Mouse (Mus musculus) limb, embryonic 15.5 days (tissue): ENCODE results near the gene Cntnap1. TPM values are rescaled to one million over a fixed set of nuclear protein-coding genes. Genes with fewer than 3 reads are reported as not detected.

Experiments used
- ATAC-seq: fragments of 200-750 bp; cut with Nextera tagmentation; 2 replicates; pipeline ENCODE4 v1.8.0; 2017; ENCODE audit warnings: low read depth, moderate TSS enrichment; ENCODE audit not compliant: insufficient number of reproducible peaks, low FRiP score, low TSS enrichment
- H3K27ac ChIP-seq: fragments of 300-500 bp; sonication (generic); 2 replicates; pipeline ENCODE4 v1.5.1; 2015; ENCODE audit warnings: moderate library complexity, mild to moderate bottlenecking, inconsistent platforms
- H3K27me3 ChIP-seq: fragments of 300-500 bp; sonication (generic); 2 replicates; pipeline ENCODE4 v1.6.1; 2015; ENCODE audit warnings: inconsistent platforms
- H3K36me3 ChIP-seq: fragments of 300-500 bp; sonication (generic); 2 replicates; pipeline ENCODE4 v1.6.1; 2015; ENCODE audit warnings: inconsistent platforms
- H3K4me1 ChIP-seq: fragments of 300-500 bp; sonication (generic); 2 replicates; pipeline ENCODE4 v1.6.1; 2015; ENCODE audit warnings: inconsistent platforms
- H3K4me2 ChIP-seq: fragments of 300-500 bp; sonication (generic); 2 replicates; pipeline ENCODE4 v1.6.1; 2015; ENCODE audit warnings: mild to moderate bottlenecking, inconsistent platforms
- H3K4me3 ChIP-seq: fragments of 300-500 bp; sonication (generic); 2 replicates; pipeline ENCODE4 v1.5.1; 2015; ENCODE audit warnings: mild to moderate bottlenecking, inconsistent platforms
- H3K9ac ChIP-seq: fragments of 300-500 bp; sonication (generic); 2 replicates; pipeline ENCODE4 v1.6.1; 2015; ENCODE audit warnings: inconsistent platforms
- H3K9me3 ChIP-seq: fragments of 300-500 bp; sonication (generic); 2 replicates; pipeline ENCODE4 v1.6.1; 2016; ENCODE audit warnings: inconsistent platforms
- WGBS: fragments of 180-500 bp; shearing (Covaris S2); methylation state at CpG from one replicate; pipeline ENCODE4 v1.1.7; 2015; 5-methylcytosine and 5-hydroxymethylcytosine counted together
- polyA plus RNA-seq: library from polyadenylated mRNA; unstranded; fragments of >200 nt; fragmentation: Nextera tagmentation; extraction: Ambion mirVana; gene quantifications from 2 replicates; pipeline ENCODE4 v1.2.1, GENCODE M21; 2015

Cntnap1 gene
- polyA plus RNA-seq, 1 experiment from 2014 or later, result 1.4 TPM

DNA sequence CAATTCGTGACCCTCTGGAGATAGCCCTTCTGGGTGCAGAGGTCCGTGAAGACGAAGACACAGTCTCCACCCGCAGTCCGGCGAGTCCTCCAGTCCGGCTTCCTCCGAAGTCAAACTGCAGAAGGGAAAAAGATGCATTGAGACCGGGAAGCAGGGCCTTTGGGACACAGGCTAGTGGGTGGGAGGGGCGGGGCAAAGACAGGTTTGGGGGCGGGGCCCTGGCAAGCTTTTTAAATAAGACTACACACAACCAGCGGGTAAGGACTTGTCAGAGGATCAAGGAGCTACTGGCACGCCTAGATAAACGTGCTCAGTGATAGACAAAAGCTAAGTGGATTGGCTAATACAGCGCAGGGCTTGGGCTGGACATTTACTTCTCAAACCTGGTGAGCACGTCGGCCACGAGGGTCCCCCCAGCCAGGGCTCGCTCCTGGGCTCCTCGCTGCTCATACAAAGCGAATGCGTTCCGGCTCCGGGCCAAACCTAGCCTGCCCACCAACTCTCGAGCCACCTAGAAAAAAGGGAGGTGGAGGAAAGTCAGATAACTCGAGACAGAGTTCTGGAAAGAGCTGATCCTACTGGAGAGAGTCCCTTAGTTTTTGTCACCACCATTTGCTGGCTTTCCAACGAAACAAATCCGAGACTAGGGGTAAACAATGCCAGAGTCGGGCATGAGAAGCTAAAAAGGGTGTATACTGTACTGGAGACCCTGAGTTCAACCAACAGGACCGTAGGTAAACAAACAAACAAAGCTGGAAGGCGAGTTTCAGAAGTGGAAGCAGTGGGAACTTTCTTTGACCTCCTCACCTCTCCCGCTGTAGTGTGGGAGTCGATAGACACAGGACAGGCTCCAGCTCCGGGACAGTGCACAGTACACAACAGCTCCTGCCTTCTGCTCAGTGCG is 5.4 kb upstream of the Cntnap1 start:
- Histone ChIP-seq H3K36me3 (peaks cover 69% of the 10 kb centered on the region), H3K27me3 (peaks cover 84% of the 10 kb centered on the region), H3K9ac (no peak overlapping the region), H3K27ac (peak overlapping the region; percentile 61), H3K4me3 (peak overlapping the region; percentile 33; the same call in 1 of the 2 replicates), H3K4me1 (peaks cover 50% of the 10 kb centered on the region), H3K4me2 (no peak overlapping the region; the same call in 1 of the 2 replicates), H3K9me3 (no peaks in the 10 kb centered on the region)
- no peak for ATAC-seq
- WGBS, result 32% methylated on average over 35 of the region's 35 CpGs

DNA sequence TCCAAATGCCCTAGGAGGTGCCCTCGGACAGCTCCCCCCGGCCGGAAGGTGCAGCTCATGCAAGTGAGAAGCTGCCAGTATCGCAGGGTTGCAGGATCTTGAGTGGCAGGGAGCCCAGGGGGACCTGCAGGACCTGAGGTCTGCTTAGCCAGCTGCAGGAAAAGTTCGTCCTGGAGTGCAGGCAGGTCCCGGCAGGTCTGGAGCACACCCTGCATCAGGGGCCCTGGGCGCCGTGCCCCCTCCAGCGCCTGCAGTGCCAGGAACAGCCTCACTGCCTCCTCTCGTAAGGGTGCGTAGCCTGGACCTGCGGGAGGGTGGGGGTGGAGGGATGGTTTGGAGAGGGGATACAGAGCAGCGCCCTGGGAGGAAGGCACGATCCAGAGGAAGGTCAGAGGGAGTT is 4.0 kb upstream of the Cntnap1 start:
- ATAC-seq, result no peak
- peaks cover 86% of the 10 kb centered on the region for H3K27me3 ChIP-seq
- H3K4me3 ChIP-seq, result no peak overlapping the region
- H3K9ac ChIP-seq, result no peak overlapping the region
- H3K27ac ChIP-seq, result no peak overlapping the region
- no peaks in the 10 kb centered on the region for H3K9me3 ChIP-seq
- H3K4me1 ChIP-seq, result peaks cover 59% of the 10 kb centered on the region
- H3K4me2 ChIP-seq, result no peak overlapping the region
- peaks cover 66% of the 10 kb centered on the region for H3K36me3 ChIP-seq
- 55% methylated on average over 14 of the region's 14 CpGs for WGBS

GRCm38 (mm10) chr11:101167211-101167962 is 2.9 kb upstream of the Cntnap1 start:
- Histone ChIP-seq H3K9ac (no peak overlapping the region), H3K9me3 (no peaks in the 10 kb centered on the region), H3K36me3 (peaks cover 57% of the 10 kb centered on the region), H3K27ac (no peak overlapping the region), H3K4me3 (no peak overlapping the region), H3K4me2 (no peak overlapping the region), H3K4me1 (peaks cover 66% of the 10 kb centered on the region), H3K27me3 (peaks cover 77% of the 10 kb centered on the region)
- no peak for ATAC-seq
- 59% methylated on average over 19 of the region's 19 CpGs for WGBS

- H3K4me1 ChIP-seq, result peaks cover 66% of the 10 kb centered on the region
- peaks cover 72% of the 10 kb centered on the region for H3K27me3 ChIP-seq
- no peak overlapping the region for H3K4me2 ChIP-seq
- peaks cover 51% of the 10 kb centered on the region for H3K36me3 ChIP-seq
- ATAC-seq, result no peak
- H3K4me3 ChIP-seq, result 0 out of 2 replicates have a peak overlapping the region, but pooled peaks have one; percentile 73
- WGBS, result 57% methylated on average over 8 of the region's 8 CpGs
- H3K27ac ChIP-seq, result no peak overlapping the region
- H3K9me3 ChIP-seq, result no peaks in the 10 kb centered on the region
- no peak overlapping the region for H3K9ac ChIP-seq
Measured at GRCm38 (mm10) chr11:101167963-101168300, 2.4 kb upstream of the Cntnap1 start.

- H3K36me3 ChIP-seq, result peaks cover 47% of the 10 kb centered on the region
- peaks cover 70% of the 10 kb centered on the region for H3K27me3 ChIP-seq
- peak overlapping the region; percentile 89 for H3K4me2 ChIP-seq
- WGBS, result 65% methylated on average over 18 of the region's 18 CpGs
- H3K4me3 ChIP-seq, result peak overlapping the region; percentile 73; the same call in 1 of the 2 replicates
- peaks cover 68% of the 10 kb centered on the region for H3K4me1 ChIP-seq
- no peaks in the 10 kb centered on the region for H3K9me3 ChIP-seq
- H3K27ac ChIP-seq, result no peak overlapping the region
- no peak overlapping the region for H3K9ac ChIP-seq
- ATAC-seq, result no peak
Measured at GRCm38 (mm10) chr11:101168301-101168980, 1.9 kb upstream of the Cntnap1 start.

DNA sequence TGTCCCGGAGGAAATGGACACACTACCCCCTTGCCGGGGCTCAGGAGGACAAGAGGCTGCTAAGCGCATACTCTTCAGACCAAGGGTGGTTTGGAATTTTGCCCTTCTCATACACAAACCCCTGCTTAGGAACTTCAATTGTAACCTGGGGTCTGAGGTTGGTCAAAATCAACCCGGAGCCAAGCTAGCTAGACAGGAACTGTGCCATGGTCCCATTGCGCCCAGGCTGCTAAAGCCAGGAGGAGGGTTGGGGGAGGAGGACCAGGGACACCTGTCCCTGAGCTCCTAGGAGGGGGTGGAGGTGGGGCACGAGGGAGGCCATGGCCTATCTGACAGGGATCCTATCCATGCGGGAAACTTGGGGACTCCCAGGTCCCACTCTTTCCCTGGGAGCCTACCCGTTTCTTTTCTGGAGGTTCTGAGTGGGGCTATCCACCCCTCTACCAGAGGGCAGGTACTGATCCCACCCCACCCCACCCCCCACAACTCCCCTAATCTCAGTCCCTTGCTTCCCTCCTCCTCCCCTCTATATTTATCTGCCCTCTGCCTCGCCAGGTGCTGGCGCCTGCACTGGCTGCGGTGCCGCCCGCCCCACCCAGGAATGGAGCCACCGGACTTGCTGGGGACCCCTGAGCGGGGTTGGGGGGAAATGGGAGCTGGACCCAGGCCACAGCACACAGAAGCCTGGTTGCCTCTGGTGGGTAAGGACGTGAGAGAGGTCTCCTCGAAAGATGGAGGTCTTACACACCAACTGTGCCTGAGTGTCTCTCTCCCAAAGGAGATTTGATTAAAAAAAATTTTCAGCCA is 819 bp upstream of the Cntnap1 start:
- no peak overlapping the region; the same call in 1 of the 2 replicates for H3K27ac ChIP-seq
- H3K4me3 ChIP-seq, result peak overlapping the region; percentile 73
- peaks cover 67% of the 10 kb centered on the region for H3K27me3 ChIP-seq
- H3K9ac ChIP-seq, result peak overlapping the region; percentile 68
- peak overlapping the region; percentile 89 for H3K4me2 ChIP-seq
- ATAC-seq, result no peak
- no peaks in the 10 kb centered on the region for H3K9me3 ChIP-seq
- peaks cover 68% of the 10 kb centered on the region for H3K4me1 ChIP-seq
- peaks cover 36% of the 10 kb centered on the region for H3K36me3 ChIP-seq
- WGBS, result 15% methylated on average over 17 of the region's 17 CpGs

- H3K4me1 ChIP-seq, result peaks cover 71% of the 10 kb centered on the region
- H3K4me2 ChIP-seq, result peak within 1 kb of the TSS; percentile 89
- under 1% methylated on average over 49 of the region's 50 CpGs for WGBS
- H3K4me3 ChIP-seq, result peak within 1 kb of the TSS; percentile 73
- H3K27me3 ChIP-seq, result peaks cover 66% of the 10 kb centered on the region
- ATAC-seq, result peak; percentile 93
- peak within 1 kb of the TSS; percentile 68 for H3K9ac ChIP-seq
- H3K27ac ChIP-seq, result peak within 1 kb of the TSS; percentile 91
- peaks cover 23% of the 10 kb centered on the region for H3K36me3 ChIP-seq
- no peaks in the 10 kb centered on the region for H3K9me3 ChIP-seq
Measured at GRCm38 (mm10) chr11:101170811-101171610, 688 bp downstream of the Cntnap1 start, which contains the start of gene Plekhh3. Gene Plekhh3 (minus strand): TSS chr11:101171351.

DNA sequence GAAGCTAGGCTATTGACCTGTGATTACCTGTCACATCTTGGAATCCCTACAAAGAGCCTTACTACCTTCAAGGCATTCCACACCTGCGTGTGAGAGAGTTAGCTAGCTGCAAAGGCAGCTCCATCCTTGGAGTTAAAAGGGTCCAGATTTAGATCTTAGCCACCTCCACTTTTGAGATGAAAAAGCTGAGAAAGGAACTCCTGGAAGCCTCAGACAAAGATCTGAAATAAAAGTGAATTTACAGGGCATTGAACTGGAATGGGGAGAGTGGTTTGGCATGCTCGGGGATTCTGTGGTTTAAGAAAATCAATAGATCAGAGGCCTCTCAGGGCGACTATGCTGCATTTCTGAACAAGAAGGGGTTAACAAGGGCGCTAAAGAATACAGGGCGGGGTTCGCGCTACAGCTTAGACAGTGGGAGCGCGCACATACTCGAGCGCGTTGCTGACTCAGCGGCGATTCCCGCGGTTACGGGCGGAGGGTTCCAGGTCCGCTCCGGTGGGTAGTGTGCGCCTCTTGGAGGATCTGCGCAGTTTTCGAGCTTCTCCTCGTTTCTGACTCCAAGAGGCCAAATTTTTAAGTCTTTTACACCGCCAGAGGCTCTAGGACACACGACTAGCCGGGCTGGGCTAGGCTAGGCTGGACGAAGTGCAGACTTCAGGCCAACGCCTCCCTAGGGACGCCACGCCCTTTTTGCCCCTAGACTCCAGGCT is 1.6 kb downstream of the Cntnap1 start:
- peaks cover 75% of the 10 kb centered on the region for H3K4me1 ChIP-seq
- no peaks in the 10 kb centered on the region for H3K9me3 ChIP-seq
- peak overlapping the region; percentile 89 for H3K4me2 ChIP-seq
- peak overlapping the region; percentile 73 for H3K4me3 ChIP-seq
- ATAC-seq, result peak; percentile 52; the same call in 1 of the 2 replicates
- WGBS, result under 1% methylated on average over 31 of the region's 31 CpGs
- peaks cover 66% of the 10 kb centered on the region for H3K27me3 ChIP-seq
- H3K27ac ChIP-seq, result peak overlapping the region; percentile 91
- peaks cover 14% of the 10 kb centered on the region for H3K36me3 ChIP-seq
- peak overlapping the region; percentile 18; the same call in 1 of the 2 replicates for H3K9ac ChIP-seq

DNA sequence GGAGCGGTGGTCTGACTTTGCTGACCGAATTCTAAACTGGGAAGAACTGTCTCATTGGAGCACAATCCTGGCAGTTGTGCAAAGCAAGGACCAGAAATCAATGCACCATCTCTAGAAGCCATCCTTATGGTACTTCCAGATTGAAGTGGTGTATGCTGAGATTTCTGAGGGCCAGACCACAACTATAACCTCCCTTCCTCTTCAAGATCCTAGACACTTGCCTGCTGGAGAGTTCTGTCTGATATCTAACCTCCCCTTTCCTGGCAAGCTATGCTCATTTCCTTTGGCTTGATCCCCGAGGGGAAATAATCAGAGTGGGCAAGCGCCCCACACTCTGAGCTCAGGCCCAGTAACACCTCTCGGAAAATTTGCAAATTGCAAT is 2.1 kb downstream of the Cntnap1 start:
- Histone ChIP-seq H3K9me3 (no peaks in the 10 kb centered on the region), H3K4me1 (peaks cover 79% of the 10 kb centered on the region), H3K27me3 (peaks cover 66% of the 10 kb centered on the region), H3K27ac (peak overlapping the region; percentile 91), H3K36me3 (peaks cover 9% of the 10 kb centered on the region), H3K4me2 (peak overlapping the region; percentile 89), H3K4me3 (peak overlapping the region; percentile 73), H3K9ac (peak overlapping the region; percentile 18; the same call in 1 of the 2 replicates)
- no peak for ATAC-seq
- 6% methylated on average over 5 of the region's 5 CpGs for WGBS

DNA sequence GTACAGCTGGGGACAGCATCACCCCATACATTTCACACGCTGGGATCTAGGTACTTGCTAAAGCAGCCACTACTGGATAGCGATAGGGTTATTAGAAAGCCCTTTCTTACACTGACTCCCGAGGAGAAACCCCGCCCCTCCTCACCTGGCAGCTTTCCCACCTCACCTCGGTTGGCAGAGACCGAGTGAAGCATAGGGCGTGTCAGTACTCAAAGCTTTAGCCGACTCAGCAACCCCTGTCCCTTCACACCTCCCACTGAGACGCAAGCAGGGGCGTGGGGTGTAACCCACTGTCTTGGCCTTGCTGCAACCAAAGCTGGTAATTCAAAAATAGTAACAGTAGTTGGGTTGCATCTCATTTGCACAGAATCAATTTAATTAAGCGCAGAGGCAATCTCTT is 2.8 kb downstream of the Cntnap1 start:
- H3K9ac ChIP-seq, result no peak overlapping the region
- ATAC-seq, result no peak
- peak overlapping the region; percentile 80 for H3K27ac ChIP-seq
- H3K4me1 ChIP-seq, result peaks cover 81% of the 10 kb centered on the region
- peak overlapping the region; percentile 36 for H3K4me3 ChIP-seq
- no peaks in the 10 kb centered on the region for H3K9me3 ChIP-seq
- WGBS, result 6% methylated on average over 11 of the region's 11 CpGs
- H3K4me2 ChIP-seq, result peak overlapping the region; percentile 70
- peaks cover 66% of the 10 kb centered on the region for H3K27me3 ChIP-seq
- peaks cover 2% of the 10 kb centered on the region for H3K36me3 ChIP-seq
